Mouse (Mus musculus) limb, embryonic 14.5 days (tissue): ENCODE measurements around the gene Ctnnd1. TPM values are rescaled to one million over a fixed set of nuclear protein-coding genes. Genes with fewer than 3 reads are reported as not detected.

Experiments used
- ATAC-seq: fragments of 200-750 bp; cut with Nextera tagmentation; 2 replicates; pipeline ENCODE4 v1.8.0; 2017; ENCODE audit warnings: low read depth, moderate number of reproducible peaks, moderate TSS enrichment; ENCODE audit not compliant: low FRiP score
- DNase-seq: peaks from one replicate; pipeline ENCODE4 v3.0.0-alpha.2; 2015; ENCODE audit warnings: low spot score
- H3K27ac ChIP-seq: fragments of 300-500 bp; sonication (generic); replicated peaks from 2 replicates; pipeline ENCODE4 v1.5.1; 2014; ENCODE audit warnings: low read depth, mild to moderate bottlenecking, low read length, moderate library complexity, mixed read lengths
- H3K27me3 ChIP-seq: fragments of 300-500 bp; sonication (generic); 2 replicates; pipeline ENCODE4 v1.6.1; 2014; ENCODE audit warnings: low read length, mixed read lengths; ENCODE audit not compliant: control insufficient read depth, insufficient read depth
- H3K36me3 ChIP-seq: fragments of 300-500 bp; sonication (generic); 2 replicates; pipeline ENCODE4 v1.6.1; 2014; ENCODE audit warnings: mild to moderate bottlenecking, low read length, moderate library complexity, mixed read lengths; ENCODE audit not compliant: control insufficient read depth, insufficient read depth
- H3K4me1 ChIP-seq: fragments of 300-500 bp; sonication (generic); 2 replicates; pipeline ENCODE4 v1.6.1; 2014; ENCODE audit warnings: antibody characterized with exemption, low read length, mixed read lengths; ENCODE audit not compliant: control insufficient read depth, insufficient read depth
- H3K4me2 ChIP-seq: fragments of 300-500 bp; sonication (generic); replicated peaks from 2 replicates; pipeline ENCODE4 v1.6.1; 2014; ENCODE audit warnings: low read depth, mild to moderate bottlenecking, low read length, moderate library complexity; ENCODE audit not compliant: severe bottlenecking
- H3K4me3 ChIP-seq: fragments of 300-500 bp; sonication (generic); replicated peaks from 2 replicates; pipeline ENCODE4 v1.5.1; 2014; ENCODE audit warnings: low read length
- H3K9ac ChIP-seq: fragments of 300-500 bp; sonication (generic); 2 replicates; pipeline ENCODE4 v1.6.1; 2014; ENCODE audit warnings: mild to moderate bottlenecking, low read depth, low read length, moderate library complexity; ENCODE audit not compliant: severe bottlenecking
- H3K9me3 ChIP-seq: fragments of 300-500 bp; sonication (generic); 2 replicates; pipeline ENCODE4 v1.6.1; 2016; ENCODE audit warnings: low read length; ENCODE audit not compliant: control insufficient read depth
- POLR2A ChIP-seq: fragments of 200-500 bp; IDR thresholded peaks from 2 replicates; pipeline ENCODE4 v1.8.0; 2012; ENCODE audit warnings: inconsistent platforms, mild to moderate bottlenecking, moderate library complexity, borderline replicate concordance; ENCODE audit not compliant: insufficient read depth, insufficient read length; ENCODE audit errors: extremely low read depth
- WGBS: fragments of 180-500 bp; shearing (Covaris S2); extraction: QIAGEN DNeasy Blood & Tissue Kit; methylation state at CpG from one replicate; pipeline ENCODE4 v1.1.7; 2014; 5-methylcytosine and 5-hydroxymethylcytosine counted together
- polyA plus RNA-seq, 2 experiments: library from polyadenylated mRNA; depleted of rRNA in 1 of 2; stranded (reverse) in 1 of 2; unstranded in 1 of 2; fragments of >200 nt; fragmentation: Nextera tagmentation in 1 of 2; extraction: Ambion mirVana in 1 of 2; gene quantifications; 2 replicates each; pipeline versions ENCODE4 v1.2.1 to v1.2.3; 2012 to 2014

The Ctnnd1 gene
- polyA plus RNA-seq, 2 experiments: 46.0 to 85.0 TPM

GRCm38 (mm10) chr2:84579311-84579710 is 71.3 kb downstream of the Ctnnd1 start:
- no peak for TF ChIP-seq POLR2A
- no peak for DNase-seq
- no peak for ATAC-seq
- H3K4me2 ChIP-seq: no peak overlapping the region
- WGBS: 93% methylated on average over 2 of the region's 2 CpGs
- no peaks in the 10 kb centered on the region for H3K9me3 ChIP-seq
- no peaks in the 10 kb centered on the region for H3K36me3 ChIP-seq
- no peaks in the 10 kb centered on the region for H3K27me3 ChIP-seq
- H3K4me3 ChIP-seq: no peak overlapping the region
- no peak overlapping the region for H3K27ac ChIP-seq
- H3K4me1 ChIP-seq: no peaks in the 10 kb centered on the region
- H3K9ac ChIP-seq: no peak overlapping the region

GRCm38 (mm10) chr2:84574130-84574529 is 76.4 kb downstream of the Ctnnd1 start:
- TF ChIP-seq POLR2A: no peak

GRCm38 (mm10) chr2:84556888-84557514 is 93.6 kb downstream of the Ctnnd1 start:
- WGBS: 55% methylated on average over 10 of the region's 10 CpGs
- Histone ChIP-seq H3K27ac (no peak overlapping the region), H3K4me3 (no peak overlapping the region), H3K4me1 (no peaks in the 10 kb centered on the region), H3K4me2 (no peak overlapping the region; the same call in 1 of the 2 replicates), H3K27me3 (no peaks in the 10 kb centered on the region), H3K9me3 (no peaks in the 10 kb centered on the region), H3K36me3 (no peaks in the 10 kb centered on the region), H3K9ac (no peak overlapping the region)
- DNase-seq (peak; percentile 11), ATAC-seq (no peak)
- TF ChIP-seq POLR2A: no peak

More at GRCm38 (mm10) chr2:84574130-84574529, 76.4 kb downstream of the Ctnnd1 start:
- no peaks in the 10 kb centered on the region for H3K36me3 ChIP-seq
- no peak overlapping the region for H3K27ac ChIP-seq
- no peaks in the 10 kb centered on the region for H3K4me1 ChIP-seq
- no peak overlapping the region for H3K4me2 ChIP-seq
- DNase-seq (no peak), ATAC-seq (no peak)
- no peak overlapping the region for H3K9ac ChIP-seq
- H3K9me3 ChIP-seq: no peaks in the 10 kb centered on the region
- no peak overlapping the region for H3K4me3 ChIP-seq
- WGBS: 92% methylated on average over 4 of the region's 4 CpGs
- H3K27me3 ChIP-seq: no peaks in the 10 kb centered on the region

- 67% methylated on average over 10 of the region's 10 CpGs for WGBS
- Histone ChIP-seq H3K4me1 (no peaks in the 10 kb centered on the region), H3K9ac (no peak overlapping the region), H3K27me3 (no peaks in the 10 kb centered on the region), H3K27ac (no peak overlapping the region), H3K36me3 (no peaks in the 10 kb centered on the region), H3K9me3 (no peaks in the 10 kb centered on the region), H3K4me2 (no peak overlapping the region), H3K4me3 (no peak overlapping the region)
- TF ChIP-seq POLR2A: no peak
- no peak for DNase-seq
- ATAC-seq: no peak
Measured at GRCm38 (mm10) chr2:84551390-84552100, 99.0 kb downstream of the Ctnnd1 start.

Other genes with a start within 250 kb of the Ctnnd1 start
- 6.4 and 6.5 TPM in 2 replicates for gene Calcrl, start 225.4 kb downstream of the Ctnnd1 start, polyA plus RNA-seq (2012; rRNA removed)
- gene Calcrl, start 225.4 kb downstream of the Ctnnd1 start, polyA plus RNA-seq (2014; fragmentation: Nextera tagmentation; extraction: Ambion mirVana): 18.2 and 21.0 TPM in 2 replicates
- 22.7 and 28.3 TPM in 2 replicates for gene Tfpi, start 174.0 kb downstream of the Ctnnd1 start, polyA plus RNA-seq (2012; rRNA removed)
- 29.6 and 31.2 TPM in 2 replicates for gene Tfpi, start 174.0 kb downstream of the Ctnnd1 start, polyA plus RNA-seq (2014; fragmentation: Nextera tagmentation; extraction: Ambion mirVana)
- 0.01 TPM in 1 of 2 replicates, not detected in the other for gene Btbd18, start 8.3 kb upstream of the Ctnnd1 start, polyA plus RNA-seq (2012; rRNA removed)
- gene Btbd18, start 8.3 kb upstream of the Ctnnd1 start, polyA plus RNA-seq (2014; fragmentation: Nextera tagmentation; extraction: Ambion mirVana): 0.14 and 0.15 TPM in 2 replicates
- 224 and 297 TPM in 2 replicates for gene Selenoh, start 20.0 kb upstream of the Ctnnd1 start, polyA plus RNA-seq (2012; rRNA removed)
- gene Selenoh, start 20.0 kb upstream of the Ctnnd1 start, polyA plus RNA-seq (2014; fragmentation: Nextera tagmentation; extraction: Ambion mirVana): 274 and 276 TPM in 2 replicates
- gene Gm28635, start 27.3 kb upstream of the Ctnnd1 start, polyA plus RNA-seq (2012; rRNA removed): not detected in 2 replicates
- gene Gm28635, start 27.3 kb upstream of the Ctnnd1 start, polyA plus RNA-seq (2014; fragmentation: Nextera tagmentation; extraction: Ambion mirVana): not detected in 2 replicates
- gene Med19, start 27.6 kb upstream of the Ctnnd1 start, polyA plus RNA-seq (2012; rRNA removed): 20.4 and 20.7 TPM in 2 replicates
- gene Med19, start 27.6 kb upstream of the Ctnnd1 start, polyA plus RNA-seq (2014; fragmentation: Nextera tagmentation; extraction: Ambion mirVana): 33.6 and 33.7 TPM in 2 replicates
- gene Tmx2, start 28.4 kb upstream of the Ctnnd1 start, polyA plus RNA-seq (2012; rRNA removed): 63.2 and 66.0 TPM in 2 replicates
- gene Tmx2, start 28.4 kb upstream of the Ctnnd1 start, polyA plus RNA-seq (2014; fragmentation: Nextera tagmentation; extraction: Ambion mirVana): 93.0 and 99.5 TPM in 2 replicates
- 46.6 and 55.4 TPM in 2 replicates for gene Zdhhc5, start 64.4 kb upstream of the Ctnnd1 start, polyA plus RNA-seq (2012; rRNA removed)
- gene Zdhhc5, start 64.4 kb upstream of the Ctnnd1 start, polyA plus RNA-seq (2014; fragmentation: Nextera tagmentation; extraction: Ambion mirVana): 34.0 and 36.5 TPM in 2 replicates
- 19.5 and 21.1 TPM in 2 replicates for gene Clp1, start 76.6 kb upstream of the Ctnnd1 start, polyA plus RNA-seq (2012; rRNA removed)
- gene Clp1, start 76.6 kb upstream of the Ctnnd1 start, polyA plus RNA-seq (2014; fragmentation: Nextera tagmentation; extraction: Ambion mirVana): 30.7 and 30.9 TPM in 2 replicates
- gene Ypel4, start 83.3 kb upstream of the Ctnnd1 start, polyA plus RNA-seq (2012; rRNA removed): 13.2 and 14.6 TPM in 2 replicates
- 7.4 and 9.0 TPM in 2 replicates for gene Ypel4, start 83.3 kb upstream of the Ctnnd1 start, polyA plus RNA-seq (2014; fragmentation: Nextera tagmentation; extraction: Ambion mirVana)
- 11.6 and 14.9 TPM in 2 replicates for gene Gm19426, start 92.9 kb upstream of the Ctnnd1 start, polyA plus RNA-seq (2012; rRNA removed)
- 4.3 and 5.7 TPM in 2 replicates for gene Gm19426, start 92.9 kb upstream of the Ctnnd1 start, polyA plus RNA-seq (2014; fragmentation: Nextera tagmentation; extraction: Ambion mirVana)
- gene Serping1, start 124.7 kb upstream of the Ctnnd1 start, polyA plus RNA-seq (2012; rRNA removed): 38.9 and 41.2 TPM in 2 replicates
- 44.1 and 44.4 TPM in 2 replicates for gene Serping1, start 124.7 kb upstream of the Ctnnd1 start, polyA plus RNA-seq (2014; fragmentation: Nextera tagmentation; extraction: Ambion mirVana)
- 20.9 and 24.6 TPM in 2 replicates for gene Ube2l6, start 148.1 kb upstream of the Ctnnd1 start, polyA plus RNA-seq (2012; rRNA removed)
- gene Ube2l6, start 148.1 kb upstream of the Ctnnd1 start, polyA plus RNA-seq (2014; fragmentation: Nextera tagmentation; extraction: Ambion mirVana): 33.5 and 37.2 TPM in 2 replicates
- 0.06 and 0.24 TPM in 2 replicates for gene Smtnl1, start 171.9 kb upstream of the Ctnnd1 start, polyA plus RNA-seq (2012; rRNA removed)
- gene Smtnl1, start 171.9 kb upstream of the Ctnnd1 start, polyA plus RNA-seq (2014; fragmentation: Nextera tagmentation; extraction: Ambion mirVana): 0.22 and 0.55 TPM in 2 replicates
- 52.3 and 59.7 TPM in 2 replicates for gene Timm10, start 176.2 kb upstream of the Ctnnd1 start, polyA plus RNA-seq (2012; rRNA removed)
- gene Timm10, start 176.2 kb upstream of the Ctnnd1 start, polyA plus RNA-seq (2014; fragmentation: Nextera tagmentation; extraction: Ambion mirVana): 56.0 and 58.4 TPM in 2 replicates
- 25.8 and 35.9 TPM in 2 replicates for gene Slc43a1, start 188.1 kb upstream of the Ctnnd1 start, polyA plus RNA-seq (2012; rRNA removed)
- gene Slc43a1, start 188.1 kb upstream of the Ctnnd1 start, polyA plus RNA-seq (2014; fragmentation: Nextera tagmentation; extraction: Ambion mirVana): 15.5 and 18.5 TPM in 2 replicates
- 4.5 and 6.5 TPM in 2 replicates for gene Rtn4rl2, start 235.9 kb upstream of the Ctnnd1 start, polyA plus RNA-seq (2012; rRNA removed)
- 1.5 and 1.9 TPM in 2 replicates for gene Rtn4rl2, start 235.9 kb upstream of the Ctnnd1 start, polyA plus RNA-seq (2014; fragmentation: Nextera tagmentation; extraction: Ambion mirVana)